Mouse (Mus musculus): Measurements from ENCODE around the gene Cpeb3. TPM values are rescaled to one million over a fixed set of nuclear protein-coding genes. Genes with fewer than 3 reads are reported as not detected.

Gene Cpeb3
- total RNA-seq, 1 experiment, result 1.8 TPM

GRCm38 (mm10) chr19:37072871-37073629 is 135.4 kb downstream of the Cpeb3 start:
- TF ChIP-seq ZNF384 (IDR thresholded peaks at IDR 0.05; ENCODE audit: low read depth, low read length) (no peak), HCFC1 (IDR thresholded peaks at IDR 0.05; ENCODE audit: borderline replicate concordance, insufficient read depth, low read length) (no peak), ZC3H11A (IDR thresholded peaks at IDR 0.05; ENCODE audit: borderline replicate concordance, low read depth, low read length) (no peak), MAFK (IDR thresholded peaks at IDR 0.05; ENCODE audit: insufficient read depth, low read depth, low read length) (no peak), CHD2 (IDR thresholded peaks at IDR 0.05; ENCODE audit: low read depth, low read length) (no peak)
- Histone ChIP-seq H3K9ac (ENCODE audit: insufficient read depth, low read depth, low read length, poor library complexity, severe bottlenecking) (no peak overlapping the region), H3K36me3 (ENCODE audit: control insufficient read depth, insufficient read depth, low read length, poor library complexity, severe bottlenecking) (no peaks in the 10 kb centered on the region), H3K27ac (ENCODE audit: insufficient read depth, low read depth, low read length, poor library complexity, severe bottlenecking) (no peak overlapping the region), H3K4me3 (ENCODE audit: insufficient read depth in 1 of 2, low read depth in 1 of 2, low read length in 2 of 2, poor library complexity in 1 of 2, severe bottlenecking in 1 of 2) (no peak overlapping the region), H3K9me3 (ENCODE audit: control insufficient read depth, insufficient read depth, low read depth, low read length) (no peaks in the 10 kb centered on the region), H3K4me1 (ENCODE audit: control insufficient read depth in 2 of 2, insufficient read depth in 2 of 2, low read length in 2 of 2, poor library complexity in 1 of 2) (no peaks in the 10 kb centered on the region)
- in situ Hi-C loops (cut with MboI; ENCODE audit: low sequenced_read_pairs in 2 of 2, unreplicated experiment in 2 of 2), result loop anchor here in 1 of 2 experiments (25.0 kb wide), 1 partner anchor 189 kb away; no protein-coding TSS in a partner anchor
- no peak for DNase-seq (ENCODE audit: low read depth, low spot score)

GRCm38 (mm10) chr19:37069243-37069642 is 139.2 kb downstream of the Cpeb3 start:
- Histone ChIP-seq H3K9me3 (ENCODE audit: control insufficient read depth, insufficient read depth, low read depth, low read length) (no peaks in the 10 kb centered on the region), H3K36me3 (ENCODE audit: control insufficient read depth, insufficient read depth, low read length, poor library complexity, severe bottlenecking) (no peaks in the 10 kb centered on the region), H3K9ac (ENCODE audit: insufficient read depth, low read depth, low read length, poor library complexity, severe bottlenecking) (no peak overlapping the region), H3K4me1 (ENCODE audit: control insufficient read depth in 2 of 2, insufficient read depth in 2 of 2, low read length in 2 of 2, poor library complexity in 1 of 2) (no peaks in the 10 kb centered on the region), H3K4me3 (ENCODE audit: insufficient read depth in 1 of 2, low read depth in 1 of 2, low read length in 2 of 2, poor library complexity in 1 of 2, severe bottlenecking in 1 of 2) (no peak overlapping the region), H3K27ac (ENCODE audit: insufficient read depth, low read depth, low read length, poor library complexity, severe bottlenecking) (no peak overlapping the region)
- no peak for DNase-seq (ENCODE audit: low read depth, low spot score)
- TF ChIP-seq ZC3H11A (IDR thresholded peaks at IDR 0.05; ENCODE audit: borderline replicate concordance, low read depth, low read length) (no peak), ZNF384 (IDR thresholded peaks at IDR 0.05; ENCODE audit: low read depth, low read length) (no peak), CHD2 (IDR thresholded peaks at IDR 0.05; ENCODE audit: low read depth, low read length) (no peak)
- in situ Hi-C loops (cut with MboI; ENCODE audit: low sequenced_read_pairs in 2 of 2, unreplicated experiment in 2 of 2), result loop anchor here in 1 of 2 experiments (25.0 kb wide), 1 partner anchor 193 kb away; no protein-coding TSS in a partner anchor

GRCm38 (mm10) chr19:37060078-37060477 is 148.3 kb downstream of the Cpeb3 start:
- TF ChIP-seq HCFC1 (IDR thresholded peaks at IDR 0.05; ENCODE audit: borderline replicate concordance, insufficient read depth, low read length) (no peak), ZC3H11A (IDR thresholded peaks at IDR 0.05; ENCODE audit: borderline replicate concordance, low read depth, low read length) (no peak), CHD2 (IDR thresholded peaks at IDR 0.05; ENCODE audit: low read depth, low read length) (no peak), ZNF384 (IDR thresholded peaks at IDR 0.05; ENCODE audit: low read depth, low read length) (no peak), MAFK (IDR thresholded peaks at IDR 0.05; ENCODE audit: insufficient read depth, low read depth, low read length) (no peak)

DNA sequence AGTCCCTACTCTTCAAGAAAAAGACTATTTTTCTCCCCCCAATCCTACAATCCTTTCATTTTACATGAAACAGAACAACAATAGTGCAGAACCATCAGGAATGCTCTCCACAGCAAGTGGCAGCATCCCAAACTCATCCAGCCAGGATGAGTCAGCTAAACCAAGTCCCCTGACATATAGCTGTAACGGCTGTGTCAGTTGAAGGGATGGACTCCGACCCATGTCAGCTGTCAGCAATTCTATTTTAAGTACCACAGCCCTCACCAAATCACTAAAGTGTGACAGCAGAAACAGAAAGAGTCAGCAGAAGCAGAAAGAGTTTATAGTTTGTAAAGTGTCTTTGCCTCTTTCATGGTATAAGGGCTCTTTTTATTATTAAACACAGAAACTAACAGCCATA is 148.8 kb downstream of the Cpeb3 start:
- H3K4me1 ChIP-seq (ENCODE audit: control insufficient read depth in 2 of 2, insufficient read depth in 2 of 2, low read length in 2 of 2, poor library complexity in 1 of 2), result no peaks in the 10 kb centered on the region
- no peaks in the 10 kb centered on the region for H3K9me3 ChIP-seq (ENCODE audit: control insufficient read depth, insufficient read depth, low read depth, low read length)
- H3K36me3 ChIP-seq (ENCODE audit: control insufficient read depth, insufficient read depth, low read length, poor library complexity, severe bottlenecking), result no peaks in the 10 kb centered on the region
- no peak overlapping the region for H3K4me3 ChIP-seq (ENCODE audit: insufficient read depth in 1 of 2, low read depth in 1 of 2, low read length in 2 of 2, poor library complexity in 1 of 2, severe bottlenecking in 1 of 2)
- no peak for DNase-seq (ENCODE audit: low read depth, low spot score)
- in situ Hi-C loops (cut with MboI; ENCODE audit: low sequenced_read_pairs in 2 of 2, unreplicated experiment in 2 of 2), result loop anchor here in 1 of 2 experiments (25.0 kb wide), 1 partner anchor 203 kb away; no protein-coding TSS in a partner anchor
- no peak overlapping the region for H3K27ac ChIP-seq (ENCODE audit: insufficient read depth, low read depth, low read length, poor library complexity, severe bottlenecking)
- no peak for TF ChIP-seq ZNF384 (IDR thresholded peaks at IDR 0.05; ENCODE audit: low read depth, low read length)
- TF ChIP-seq MAFK (IDR thresholded peaks at IDR 0.05; ENCODE audit: insufficient read depth, low read depth, low read length), result 0 out of 2 replicates have a peak, but pooled peaks have one; percentile 60
- no peak for TF ChIP-seq CHD2 (IDR thresholded peaks at IDR 0.05; ENCODE audit: low read depth, low read length)
- no peak overlapping the region for H3K9ac ChIP-seq (ENCODE audit: insufficient read depth, low read depth, low read length, poor library complexity, severe bottlenecking)

More at GRCm38 (mm10) chr19:37060078-37060477, 148.3 kb downstream of the Cpeb3 start:
- H3K27ac ChIP-seq (ENCODE audit: insufficient read depth, low read depth, low read length, poor library complexity, severe bottlenecking), result no peak overlapping the region
- H3K36me3 ChIP-seq (ENCODE audit: control insufficient read depth, insufficient read depth, low read length, poor library complexity, severe bottlenecking), result no peaks in the 10 kb centered on the region
- H3K4me3 ChIP-seq (ENCODE audit: insufficient read depth in 1 of 2, low read depth in 1 of 2, low read length in 2 of 2, poor library complexity in 1 of 2, severe bottlenecking in 1 of 2), result no peak overlapping the region
- in situ Hi-C loops (cut with MboI; ENCODE audit: low sequenced_read_pairs in 2 of 2, unreplicated experiment in 2 of 2), result loop anchor here in 1 of 2 experiments (25.0 kb wide), 1 partner anchor 202 kb away; no protein-coding TSS in a partner anchor
- H3K4me1 ChIP-seq (ENCODE audit: control insufficient read depth in 2 of 2, insufficient read depth in 2 of 2, low read length in 2 of 2, poor library complexity in 1 of 2), result no peaks in the 10 kb centered on the region
- no peaks in the 10 kb centered on the region for H3K9me3 ChIP-seq (ENCODE audit: control insufficient read depth, insufficient read depth, low read depth, low read length)
- DNase-seq (ENCODE audit: low read depth, low spot score), result no peak
- H3K9ac ChIP-seq (ENCODE audit: insufficient read depth, low read depth, low read length, poor library complexity, severe bottlenecking), result no peak overlapping the region

Data from ES-E14 (cell line).